Comparison of ENCODE assay signal across 29 mouse cellular contexts in genomic region chr5:118444538-118445251, GRCm38 (mm10).
DNase-seq lines count a peak whose midpoint lies in the region; ATAC-seq and TF ChIP-seq lines count a peak whose summit lies in the region.
"Had no signal": no experiment of that assay in that cellular context is flagged by ENCODE, and none has a peak within 500 bp of the region (broad histone marks: within the 10 kb centered on the region; RNA-seq: fewer than 3 reads in every experiment).

No protein-coding gene starts in this region.

- H3K4me2 ChIP-seq in midbrain, embryonic 13.5 days (replicated peaks) = no peak overlapping the region
- H3K4me2 ChIP-seq in embryonic facial prominence, embryonic 13.5 days = no peak overlapping the region
- H3K4me2 ChIP-seq in kidney, embryonic 14.5 days (replicated peaks; ENCODE audit: low read depth, low read length) = no peak overlapping the region
- H3K4me2 ChIP-seq in liver, embryonic 12.5 days = no peak overlapping the region
- H3K4me2 ChIP-seq: hindbrain, embryonic 12.5 days; liver, embryonic 13.5 days; midbrain, embryonic 11.5 days; neural tube, embryonic 12.5 days had no signal

- no peaks in the 10 kb centered on the region for H3K36me3 ChIP-seq in midbrain, embryonic 10.5 days
- H3K36me3 ChIP-seq in midbrain, embryonic 13.5 days = no peaks in the 10 kb centered on the region
- H3K36me3 ChIP-seq in ES-E14 (ENCODE audit: control insufficient read depth, insufficient read depth, low read length, poor library complexity, severe bottlenecking) = peaks cover 3% of the 10 kb centered on the region; the same call in 1 of the 2 replicates
- no peaks in the 10 kb centered on the region for H3K36me3 ChIP-seq in embryonic facial prominence, embryonic 13.5 days
- H3K36me3 ChIP-seq in kidney, embryonic 14.5 days (ENCODE audit: control insufficient read depth, insufficient read depth, low read length) = no peaks in the 10 kb centered on the region
- no peaks in the 10 kb centered on the region for H3K36me3 ChIP-seq in liver, embryonic 12.5 days
- H3K36me3 ChIP-seq: hindbrain, embryonic 12.5 days; liver, embryonic 13.5 days; neural tube, embryonic 12.5 days had no signal

- no peak for DNase-seq in midbrain, embryonic 10.5 days (ENCODE audit: low spot score)
- DNase-seq in ES-E14 (ENCODE audit: low read depth, low spot score) = peak; percentile 94
- no peak for DNase-seq in urinary bladder, adult 2 months (ENCODE audit: low spot score)
- DNase-seq: adrenal gland, postnatal 36 days; B cell, adult 2 months; cerebellum, adult 2 months; cerebellum, postnatal 14 days; gastrocnemius, adult 2 months; gastrocnemius, postnatal 36 days; heart, postnatal 36 days; kidney, adult 9 months; kidney, postnatal 14 days; liver, embryonic 13.5 days; lung, adult 18-20 months; lung, postnatal 10 days; thymus, adult 2 months; thymus, postnatal 36 days had no signal

- in situ Hi-C loops in ES-E14 (cut with MboI; ENCODE audit: low sequenced_read_pairs in 2 of 2, unreplicated experiment in 2 of 2) = no loop called here

- H3K9me3 ChIP-seq in midbrain, embryonic 10.5 days (replicated peaks) = no peaks in the 10 kb centered on the region
- no peaks in the 10 kb centered on the region for H3K9me3 ChIP-seq in midbrain, embryonic 13.5 days
- H3K9me3 ChIP-seq in ES-E14 (ENCODE audit: control insufficient read depth, insufficient read depth, low read depth, low read length) = no peaks in the 10 kb centered on the region
- H3K9me3 ChIP-seq in embryonic facial prominence, embryonic 13.5 days = no peaks in the 10 kb centered on the region
- H3K9me3 ChIP-seq in kidney, embryonic 14.5 days (ENCODE audit: control insufficient read depth, low read length) = no peaks in the 10 kb centered on the region
- H3K9me3 ChIP-seq in liver, embryonic 12.5 days (replicated peaks) = no peaks in the 10 kb centered on the region
- H3K9me3 ChIP-seq: hindbrain, embryonic 12.5 days; liver, embryonic 13.5 days; neural tube, embryonic 12.5 days had no signal

- H3K27ac ChIP-seq in midbrain, embryonic 10.5 days (replicated peaks) = peak overlapping the region; percentile 25; the same call in 1 of the 2 replicates
- H3K27ac ChIP-seq in midbrain, embryonic 13.5 days = no peak overlapping the region
- H3K27ac ChIP-seq in ES-E14 (ENCODE audit: insufficient read depth, low read depth, low read length, poor library complexity, severe bottlenecking) = peak overlapping the region; percentile 99
- no peak overlapping the region for H3K27ac ChIP-seq in embryonic facial prominence, embryonic 13.5 days
- no peak overlapping the region for H3K27ac ChIP-seq in kidney, embryonic 14.5 days (ENCODE audit: low read depth, low read length)
- no peak overlapping the region for H3K27ac ChIP-seq in liver, embryonic 12.5 days
- H3K27ac ChIP-seq: gastrocnemius, adult 2 months; hindbrain, embryonic 12.5 days; hindbrain, postnatal 0 days; left cerebral cortex, adult 2 months; liver, embryonic 13.5 days; neural tube, embryonic 12.5 days had no signal

- peaks cover 27% of the 10 kb centered on the region for H3K27me3 ChIP-seq in midbrain, embryonic 10.5 days (ENCODE audit: low read depth, poor library complexity, severe bottlenecking)
- peaks cover 9% of the 10 kb centered on the region; the same call in 1 of the 2 replicates for H3K27me3 ChIP-seq in midbrain, embryonic 13.5 days
- no peaks in the 10 kb centered on the region for H3K27me3 ChIP-seq in embryonic facial prominence, embryonic 13.5 days
- H3K27me3 ChIP-seq in kidney, embryonic 14.5 days (ENCODE audit: control insufficient read depth, insufficient read depth, low read length) = peaks cover 6% of the 10 kb centered on the region
- H3K27me3 ChIP-seq in liver, embryonic 12.5 days (replicated peaks) = peaks cover 63% of the 10 kb centered on the region
- H3K27me3 ChIP-seq: hindbrain, embryonic 12.5 days; neural tube, embryonic 12.5 days had no signal

- H3K4me3 ChIP-seq in midbrain, embryonic 10.5 days = no peak overlapping the region
- no peak overlapping the region for H3K4me3 ChIP-seq in midbrain, embryonic 13.5 days (replicated peaks)
- H3K4me3 ChIP-seq in ES-E14 (ENCODE audit: insufficient read depth in 1 of 2, low read depth in 1 of 2, low read length in 2 of 2, poor library complexity in 1 of 2, severe bottlenecking in 1 of 2) = peak overlapping the region in 1 of 2 experiments; percentile 4; a peak in 1 of 4 replicates
- no peak overlapping the region for H3K4me3 ChIP-seq in embryonic facial prominence, embryonic 13.5 days
- H3K4me3 ChIP-seq in kidney, embryonic 14.5 days (ENCODE audit: low read length) = no peak overlapping the region
- no peak overlapping the region for H3K4me3 ChIP-seq in liver, embryonic 12.5 days
- H3K4me3 ChIP-seq: gastrocnemius, adult 2 months; hindbrain, embryonic 12.5 days; left cerebral cortex, adult 2 months; liver, embryonic 13.5 days; myocyte; neural tube, embryonic 12.5 days had no signal

- WGBS in midbrain, embryonic 10.5 days = 4% methylated on average over 8 of the region's 8 CpGs
- 6% methylated on average over 8 of the region's 8 CpGs for WGBS in midbrain, embryonic 13.5 days
- 18% methylated on average over 8 of the region's 8 CpGs for WGBS in embryonic facial prominence, embryonic 13.5 days
- WGBS in kidney, embryonic 14.5 days = 34% methylated on average over 8 of the region's 8 CpGs
- WGBS in liver, embryonic 12.5 days (ENCODE audit: insufficient replicate concordance) = 48% methylated on average over 8 of the region's 8 CpGs

- no peak overlapping the region for H3K9ac ChIP-seq in midbrain, embryonic 13.5 days (replicated peaks)
- peak overlapping the region; percentile 56 for H3K9ac ChIP-seq in ES-E14 (ENCODE audit: insufficient read depth, low read depth, low read length, poor library complexity, severe bottlenecking)
- peak overlapping the region; percentile 49; the same call in 1 of the 2 replicates for H3K9ac ChIP-seq in embryonic facial prominence, embryonic 13.5 days
- no peak overlapping the region for H3K9ac ChIP-seq in kidney, embryonic 14.5 days (ENCODE audit: low read depth, low read length)
- H3K9ac ChIP-seq in liver, embryonic 12.5 days = no peak overlapping the region
- H3K9ac ChIP-seq: hindbrain, embryonic 12.5 days; liver, embryonic 13.5 days; neural tube, embryonic 12.5 days had no signal

- ATAC-seq in midbrain, embryonic 13.5 days = no peak
- no peak for ATAC-seq in embryonic facial prominence, embryonic 13.5 days (ENCODE audit: insufficient number of reproducible peaks, insufficient read depth, low FRiP score, low TSS enrichment, low read depth)
- ATAC-seq in kidney, embryonic 14.5 days (ENCODE audit: low FRiP score, low TSS enrichment) = no peak
- ATAC-seq in liver, embryonic 12.5 days = no peak
- ATAC-seq: forebrain, embryonic 16.5 days; hindbrain, postnatal 0 days; intestine, embryonic 16.5 days had no signal

- H3K4me1 ChIP-seq in midbrain, embryonic 10.5 days = peaks cover 18% of the 10 kb centered on the region
- H3K4me1 ChIP-seq in midbrain, embryonic 13.5 days (replicated peaks) = peaks cover 12% of the 10 kb centered on the region
- H3K4me1 ChIP-seq in ES-E14 (ENCODE audit: control insufficient read depth in 2 of 2, insufficient read depth in 2 of 2, low read length in 2 of 2, poor library complexity in 1 of 2) = peaks cover 13 to 25% of the 10 kb centered on the region in 2 experiments
- peaks cover 26% of the 10 kb centered on the region for H3K4me1 ChIP-seq in embryonic facial prominence, embryonic 13.5 days
- H3K4me1 ChIP-seq in kidney, embryonic 14.5 days (ENCODE audit: control insufficient read depth, insufficient read depth, low read length) = no peaks in the 10 kb centered on the region
- peaks cover 10% of the 10 kb centered on the region for H3K4me1 ChIP-seq in liver, embryonic 12.5 days

TF ChIP-seq in ES-E14, 5 proteins besides CTCF, POLR2A, EP300 and RAD21:
- TF ChIP-seq ZC3H11A (IDR thresholded peaks at IDR 0.05; ENCODE audit: borderline replicate concordance, low read depth, low read length) = no peak
- TF ChIP-seq CHD2 (IDR thresholded peaks at IDR 0.05; ENCODE audit: low read depth, low read length) = peak; percentile 19; the same call in 1 of the 2 replicates
- TF ChIP-seq MAFK (IDR thresholded peaks at IDR 0.05; ENCODE audit: insufficient read depth, low read depth, low read length) = no peak
- TF ChIP-seq ZNF384 (IDR thresholded peaks at IDR 0.05; ENCODE audit: low read depth, low read length) = no peak
- no peak for TF ChIP-seq HCFC1 (IDR thresholded peaks at IDR 0.05; ENCODE audit: borderline replicate concordance, insufficient read depth, low read length)

Comparison
In these comparisons a context has a peak if more than half of its experiments do, and no peak if none do; other contexts are left out.
1. H3K27ac ChIP-seq: peak in midbrain, embryonic 10.5 days (single experiment) and ES-E14 (single experiment); none in midbrain, embryonic 13.5 days (single experiment), embryonic facial prominence, embryonic 13.5 days (single experiment), kidney, embryonic 14.5 days (single experiment) and liver, embryonic 12.5 days (single experiment).
2. H3K9ac ChIP-seq: peak in ES-E14 (single experiment) and embryonic facial prominence, embryonic 13.5 days (single experiment); none in midbrain, embryonic 13.5 days (single experiment), kidney, embryonic 14.5 days (single experiment) and liver, embryonic 12.5 days (single experiment).